Mouse (Mus musculus) hindbrain, embryonic 15.5 days (tissue): Measurements from ENCODE around the gene Tldc2. TPM values are rescaled to one million over a fixed set of nuclear protein-coding genes. Genes with fewer than 3 reads are reported as not detected.
A peak's percentile ranks its signal among the peaks of the same experiment; 100 is the strongest.

Experiments used
- ATAC-seq: fragments of 200-750 bp; cut with Nextera tagmentation; 2 replicates; pipeline ENCODE4 v1.8.0; 2017; ENCODE audit warnings: low read depth, moderate number of reproducible peaks, moderate TSS enrichment; ENCODE audit not compliant: low FRiP score
- H3K27ac ChIP-seq: fragments of 300-500 bp; sonication (generic); replicated peaks from 2 replicates; pipeline ENCODE4 v1.5.1; 2015; ENCODE audit warnings: mild to moderate bottlenecking, inconsistent platforms
- H3K27me3 ChIP-seq: fragments of 300-500 bp; sonication (generic); 2 replicates; pipeline ENCODE4 v1.6.1; 2015; ENCODE audit warnings: control low read depth, inconsistent platforms
- H3K36me3 ChIP-seq: fragments of 300-500 bp; sonication (generic); 2 replicates; pipeline ENCODE4 v1.6.1; 2015; ENCODE audit warnings: control low read depth, inconsistent platforms
- H3K4me1 ChIP-seq: fragments of 300-500 bp; sonication (generic); replicated peaks from 2 replicates; pipeline ENCODE4 v1.6.1; 2015; ENCODE audit warnings: control low read depth, inconsistent platforms
- H3K4me2 ChIP-seq: fragments of 300-500 bp; sonication (generic); 2 replicates; pipeline ENCODE4 v1.6.1; 2015; ENCODE audit warnings: moderate library complexity, mild to moderate bottlenecking, inconsistent platforms
- H3K4me3 ChIP-seq: fragments of 300-500 bp; sonication (generic); 2 replicates; pipeline ENCODE4 v1.5.1; 2015; ENCODE audit warnings: mild to moderate bottlenecking, inconsistent platforms
- H3K9ac ChIP-seq: fragments of 300-500 bp; sonication (generic); 2 replicates; pipeline ENCODE4 v1.6.1; 2015; ENCODE audit warnings: inconsistent platforms
- H3K9me3 ChIP-seq: fragments of 300-500 bp; sonication (generic); 2 replicates; pipeline ENCODE4 v1.6.1; 2016; ENCODE audit warnings: control low read depth, inconsistent platforms
- WGBS: fragments of 180-500 bp; shearing (Covaris S2); methylation state at CpG from one replicate; pipeline ENCODE4 v1.1.7; 2015; 5-methylcytosine and 5-hydroxymethylcytosine counted together
- polyA plus RNA-seq: library from polyadenylated mRNA; unstranded; fragments of >200 nt; fragmentation: Nextera tagmentation; extraction: Ambion mirVana; gene quantifications from 2 replicates; pipeline ENCODE4 v1.2.1, GENCODE M21; 2015

Gene Tldc2
- polyA plus RNA-seq, 1 experiment from 2014 or later: not detected

- no peaks in the 10 kb centered on the region for H3K9me3 ChIP-seq
- ATAC-seq: no peak
- H3K36me3 ChIP-seq: peaks cover 28% of the 10 kb centered on the region
- H3K27me3 ChIP-seq: no peaks in the 10 kb centered on the region
- H3K4me3 ChIP-seq: no peak overlapping the region
- H3K4me2 ChIP-seq: no peak overlapping the region
- H3K9ac ChIP-seq: no peak overlapping the region
- WGBS: 90% methylated on average over 5 of the region's 5 CpGs
- peaks cover 71% of the 10 kb centered on the region for H3K4me1 ChIP-seq
- H3K27ac ChIP-seq: no peak overlapping the region
Observed at GRCm38 (mm10) chr2:157053124-157053523, 33.7 kb upstream of the Tldc2 start.

- no peak overlapping the region for H3K4me3 ChIP-seq
- no peak overlapping the region for H3K4me2 ChIP-seq
- no peak for ATAC-seq
- WGBS: 74% methylated on average over 4 of the region's 4 CpGs
- H3K27ac ChIP-seq: no peak overlapping the region
- no peak overlapping the region for H3K9ac ChIP-seq
- peaks cover 28% of the 10 kb centered on the region for H3K36me3 ChIP-seq
- no peaks in the 10 kb centered on the region for H3K9me3 ChIP-seq
- H3K4me1 ChIP-seq: peaks cover 71% of the 10 kb centered on the region
- no peaks in the 10 kb centered on the region for H3K27me3 ChIP-seq
Observed at GRCm38 (mm10) chr2:157053787-157054186, 33.1 kb upstream of the Tldc2 start.

- Histone ChIP-seq H3K9me3 (no peaks in the 10 kb centered on the region), H3K4me2 (no peak overlapping the region), H3K4me1 (peaks cover 71% of the 10 kb centered on the region), H3K36me3 (peaks cover 32% of the 10 kb centered on the region), H3K27me3 (no peaks in the 10 kb centered on the region), H3K4me3 (no peak overlapping the region), H3K27ac (peak overlapping the region; percentile 36; the same call in 1 of the 2 replicates), H3K9ac (no peak overlapping the region)
- WGBS: 88% methylated on average over 8 of the region's 8 CpGs
- no peak for ATAC-seq
Observed at GRCm38 (mm10) chr2:157054297-157054696, 32.6 kb upstream of the Tldc2 start.

GRCm38 (mm10) chr2:157054816-157055215 is 32.0 kb upstream of the Tldc2 start:
- H3K4me2 ChIP-seq: no peak overlapping the region
- H3K9ac ChIP-seq: no peak overlapping the region
- H3K9me3 ChIP-seq: no peaks in the 10 kb centered on the region
- no peak overlapping the region for H3K4me3 ChIP-seq
- WGBS: 61% methylated on average over 5 of the region's 5 CpGs
- H3K4me1 ChIP-seq: peaks cover 67% of the 10 kb centered on the region
- peaks cover 37% of the 10 kb centered on the region for H3K36me3 ChIP-seq
- H3K27me3 ChIP-seq: no peaks in the 10 kb centered on the region
- peak; percentile 49 for ATAC-seq
- H3K27ac ChIP-seq: peak overlapping the region; percentile 36

GRCm38 (mm10) chr2:157055721-157056120 is 31.1 kb upstream of the Tldc2 start:
- Histone ChIP-seq H3K4me1 (peaks cover 58% of the 10 kb centered on the region), H3K27ac (peak overlapping the region; percentile 13; the same call in 1 of the 2 replicates), H3K4me2 (no peak overlapping the region), H3K4me3 (no peak overlapping the region), H3K36me3 (peaks cover 41% of the 10 kb centered on the region), H3K27me3 (no peaks in the 10 kb centered on the region), H3K9ac (no peak overlapping the region), H3K9me3 (no peaks in the 10 kb centered on the region)
- 93% methylated on average over 6 of the region's 6 CpGs for WGBS
- no peak for ATAC-seq

GRCm38 (mm10) chr2:157057186-157057585 is 29.7 kb upstream of the Tldc2 start:
- Histone ChIP-seq H3K4me3 (no peak overlapping the region), H3K36me3 (peaks cover 36% of the 10 kb centered on the region), H3K9me3 (no peaks in the 10 kb centered on the region), H3K4me1 (peaks cover 48% of the 10 kb centered on the region), H3K9ac (no peak overlapping the region), H3K4me2 (no peak overlapping the region), H3K27me3 (no peaks in the 10 kb centered on the region), H3K27ac (no peak overlapping the region)
- 90% methylated on average over 3 of the region's 3 CpGs for WGBS
- ATAC-seq: no peak

GRCm38 (mm10) chr2:157057758-157058157 is 29.1 kb upstream of the Tldc2 start:
- peaks cover 47% of the 10 kb centered on the region for H3K4me1 ChIP-seq

GRCm38 (mm10) chr2:157058342-157058998 is 28.4 kb upstream of the Tldc2 start:
- peak; percentile 72 for ATAC-seq
- H3K36me3 ChIP-seq: peaks cover 26% of the 10 kb centered on the region; the same call in 1 of the 2 replicates
- peak overlapping the region; percentile 19 for H3K4me2 ChIP-seq
- 7% methylated on average over 18 of the region's 18 CpGs for WGBS
- peaks cover 54% of the 10 kb centered on the region for H3K4me1 ChIP-seq
- H3K27me3 ChIP-seq: no peaks in the 10 kb centered on the region
- H3K27ac ChIP-seq: peak overlapping the region; percentile 80
- H3K9me3 ChIP-seq: no peaks in the 10 kb centered on the region
- no peak overlapping the region for H3K9ac ChIP-seq
- H3K4me3 ChIP-seq: no peak overlapping the region

More at GRCm38 (mm10) chr2:157057758-157058157, 29.1 kb upstream of the Tldc2 start:
- Histone ChIP-seq H3K9ac (no peak overlapping the region), H3K27ac (peak overlapping the region; percentile 80; the same call in 1 of the 2 replicates), H3K9me3 (no peaks in the 10 kb centered on the region), H3K4me3 (no peak overlapping the region), H3K4me2 (no peak overlapping the region), H3K36me3 (peaks cover 30% of the 10 kb centered on the region), H3K27me3 (no peaks in the 10 kb centered on the region)
- ATAC-seq: no peak
- 79% methylated on average over 4 of the region's 4 CpGs for WGBS

GRCm38 (mm10) chr2:157059166-157059565 is 27.7 kb upstream of the Tldc2 start:
- peaks cover 61% of the 10 kb centered on the region for H3K4me1 ChIP-seq
- no peaks in the 10 kb centered on the region for H3K27me3 ChIP-seq
- peak overlapping the region; percentile 80 for H3K27ac ChIP-seq
- no peak overlapping the region for H3K4me3 ChIP-seq
- H3K4me2 ChIP-seq: no peak overlapping the region
- H3K9ac ChIP-seq: no peak overlapping the region
- peaks cover 22% of the 10 kb centered on the region; the same call in 1 of the 2 replicates for H3K36me3 ChIP-seq
- no peak for ATAC-seq
- H3K9me3 ChIP-seq: no peaks in the 10 kb centered on the region
- 59% methylated on average over 8 of the region's 8 CpGs for WGBS

GRCm38 (mm10) chr2:157060037-157060436 is 26.8 kb upstream of the Tldc2 start:
- peaks cover 63% of the 10 kb centered on the region for H3K4me1 ChIP-seq
- H3K4me2 ChIP-seq: no peak overlapping the region
- H3K9ac ChIP-seq: no peak overlapping the region
- H3K4me3 ChIP-seq: no peak overlapping the region
- no peaks in the 10 kb centered on the region for H3K9me3 ChIP-seq
- H3K27ac ChIP-seq: no peak overlapping the region
- no peaks in the 10 kb centered on the region for H3K27me3 ChIP-seq
- peaks cover 21% of the 10 kb centered on the region; the same call in 1 of the 2 replicates for H3K36me3 ChIP-seq
- 91% methylated on average over 14 of the region's 14 CpGs for WGBS
- ATAC-seq: no peak

GRCm38 (mm10) chr2:157060557-157061305 is 26.1 kb upstream of the Tldc2 start:
- Histone ChIP-seq H3K27me3 (no peaks in the 10 kb centered on the region), H3K36me3 (peaks cover 18% of the 10 kb centered on the region; the same call in 1 of the 2 replicates), H3K9me3 (no peaks in the 10 kb centered on the region), H3K4me2 (no peak overlapping the region), H3K4me3 (no peak overlapping the region), H3K9ac (no peak overlapping the region), H3K27ac (no peak overlapping the region), H3K4me1 (peaks cover 63% of the 10 kb centered on the region)
- WGBS: 86% methylated on average over 11 of the region's 11 CpGs
- ATAC-seq: no peak

GRCm38 (mm10) chr2:157063241-157063700 is 23.6 kb upstream of the Tldc2 start:
- no peak overlapping the region for H3K4me3 ChIP-seq
- no peaks in the 10 kb centered on the region for H3K9me3 ChIP-seq
- ATAC-seq: no peak
- H3K9ac ChIP-seq: no peak overlapping the region
- H3K27me3 ChIP-seq: no peaks in the 10 kb centered on the region
- peaks cover 69% of the 10 kb centered on the region for H3K4me1 ChIP-seq
- no peak overlapping the region for H3K4me2 ChIP-seq
- H3K36me3 ChIP-seq: peaks cover 13% of the 10 kb centered on the region; the same call in 1 of the 2 replicates
- H3K27ac ChIP-seq: peak overlapping the region; percentile 39
- WGBS: 65% methylated on average over 4 of the region's 4 CpGs
